Mouse (Mus musculus) retina, embryonic 14.5 days (tissue): ENCODE measurements at regions not wholly inside any gene's neighbourhood (a gene's known extent, or its start where the extent isn't known, plus 50 kb on each side); places are given as distances from the start of the nearest gene placed in this dataset.
A peak's percentile ranks its signal among the peaks of the same experiment; 100 is the strongest.

Experiments used
- DNase-seq: peaks from one replicate; pipeline ENCODE4 v3.0.0-alpha.2; 2015; ENCODE audit warnings: low spot score

DNA sequence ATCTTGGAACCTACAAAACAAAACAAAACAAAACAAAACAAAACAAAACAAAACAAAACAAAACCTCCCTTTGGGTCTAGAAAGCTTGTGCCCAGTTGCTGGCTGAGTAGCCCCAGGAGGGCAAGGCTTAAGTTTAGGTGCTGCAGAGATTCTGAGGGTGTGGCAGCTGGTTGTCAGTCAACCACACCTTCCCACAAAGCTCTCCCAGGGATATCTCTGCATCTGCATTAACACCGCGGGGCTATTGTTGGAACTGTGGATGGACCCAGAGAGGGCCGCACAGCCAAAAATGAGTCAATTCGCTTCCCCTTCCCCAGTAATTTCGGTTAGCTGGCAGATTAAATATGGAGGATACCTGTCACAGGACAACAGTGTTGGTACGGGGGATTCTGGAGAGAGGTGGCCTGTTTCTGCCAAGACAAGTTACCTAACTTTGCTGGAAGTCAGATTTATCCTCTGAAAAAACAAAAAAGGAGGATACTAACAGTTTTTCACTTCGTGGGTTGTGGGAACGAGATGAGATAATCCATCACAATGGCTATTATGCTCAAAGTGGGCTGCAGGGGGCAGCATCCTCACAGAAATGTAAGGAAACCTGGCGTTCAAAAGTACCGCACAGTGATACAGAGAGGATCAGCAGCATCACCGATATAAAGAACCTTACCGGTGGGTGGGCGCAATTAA is 96.7 kb downstream of the 1500009L16Rik start:
- peak; percentile 91 for DNase-seq

DNA sequence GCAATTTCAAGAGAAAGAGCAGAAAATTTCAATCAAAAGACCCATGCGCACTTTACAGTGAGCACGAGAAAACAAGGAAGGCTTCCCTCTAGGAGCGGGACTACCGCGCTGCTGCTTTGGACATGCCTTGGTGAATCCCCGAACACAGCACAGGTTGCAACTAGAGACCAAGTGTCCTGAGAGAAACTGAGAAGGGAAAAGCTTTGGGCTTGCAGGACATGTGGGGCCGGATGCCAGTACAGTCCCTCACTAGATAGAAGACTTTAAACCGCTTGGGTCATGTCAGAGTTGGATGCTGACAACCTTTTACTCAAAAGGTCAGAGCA is 97.2 kb downstream of the 1500009L16Rik start:
- DNase-seq: no peak

DNA sequence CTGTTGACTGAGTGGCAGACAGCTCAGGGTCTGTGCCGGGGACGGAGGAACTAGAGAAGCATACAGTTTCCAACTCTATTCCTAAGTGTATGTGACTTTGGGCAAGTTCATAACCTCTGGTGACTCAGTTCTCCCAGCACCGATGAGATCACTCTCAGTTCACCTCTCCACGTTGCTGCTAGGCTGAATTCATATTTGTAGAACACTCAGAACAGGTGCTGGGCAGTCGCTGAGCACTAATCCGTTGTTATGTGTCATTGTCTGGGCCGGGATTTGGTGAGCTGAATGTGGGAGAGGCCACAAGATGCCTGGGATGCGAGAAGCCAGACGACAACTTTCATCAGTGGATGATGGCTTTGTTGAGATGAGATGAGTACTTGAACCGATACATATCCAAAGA is 98.4 kb downstream of the 1500009L16Rik start:
- DNase-seq: no peak

DNA sequence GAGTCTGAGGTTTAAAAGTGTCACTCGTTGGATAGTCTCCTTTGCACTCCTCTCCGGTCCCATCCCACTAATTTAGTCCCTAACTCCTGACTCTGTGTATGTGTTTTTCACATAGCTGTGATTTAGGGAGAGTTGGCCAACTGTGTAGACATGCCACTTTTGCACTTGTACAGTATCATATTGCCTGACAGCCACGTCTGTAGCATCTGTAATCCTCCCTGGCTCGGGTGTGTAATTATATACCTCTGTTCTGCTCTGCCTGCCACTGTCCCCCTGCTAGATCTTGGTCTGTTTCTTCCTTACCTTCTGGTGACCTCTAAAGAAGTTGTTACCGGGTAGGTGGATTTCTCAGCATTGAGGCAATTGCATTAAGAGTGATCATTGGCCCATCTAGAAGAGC is 103.4 kb downstream of the 1500009L16Rik start:
- no peak for DNase-seq

DNA sequence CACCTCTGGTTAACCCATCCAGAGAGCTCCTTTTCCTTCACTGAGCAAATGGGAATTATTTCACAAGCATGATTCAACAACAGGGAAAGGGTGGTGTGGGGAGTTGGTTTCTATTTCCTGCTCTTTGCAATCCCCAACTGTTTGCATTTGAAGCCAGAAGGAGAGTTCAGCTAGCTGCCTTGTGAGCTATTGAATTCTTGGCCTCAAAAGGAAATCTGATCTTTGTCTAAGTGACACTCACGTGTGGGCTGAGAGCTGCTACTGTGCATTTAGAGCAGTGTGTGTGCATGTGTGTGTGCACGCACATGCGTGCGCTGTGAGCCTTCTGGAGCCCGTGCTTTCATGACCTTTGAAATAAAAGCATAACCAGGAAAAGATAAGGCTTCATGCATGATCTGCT is 113.7 kb downstream of the 1500009L16Rik start:
- DNase-seq: no peak

DNA sequence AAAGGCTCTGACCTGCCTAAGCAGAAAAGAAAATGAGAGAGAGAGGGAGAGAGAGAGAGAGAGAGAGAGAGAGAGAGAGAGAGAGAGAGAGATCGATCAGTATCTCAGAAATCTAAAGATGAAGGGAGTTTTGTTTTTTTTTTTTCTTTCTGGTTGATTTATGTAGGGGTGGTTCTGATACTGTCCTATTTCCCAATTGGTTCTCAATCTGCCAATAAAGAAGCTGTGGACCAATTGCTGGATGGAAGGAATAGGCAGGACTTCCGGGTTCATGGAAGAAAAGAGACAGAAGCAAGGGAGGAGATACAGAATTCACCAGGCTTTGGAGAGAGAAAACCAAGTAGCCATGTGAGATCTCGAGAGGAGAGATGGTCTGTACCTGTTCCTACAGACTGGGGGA is 117.6 kb downstream of the 1500009L16Rik start:
- no peak for DNase-seq

DNA sequence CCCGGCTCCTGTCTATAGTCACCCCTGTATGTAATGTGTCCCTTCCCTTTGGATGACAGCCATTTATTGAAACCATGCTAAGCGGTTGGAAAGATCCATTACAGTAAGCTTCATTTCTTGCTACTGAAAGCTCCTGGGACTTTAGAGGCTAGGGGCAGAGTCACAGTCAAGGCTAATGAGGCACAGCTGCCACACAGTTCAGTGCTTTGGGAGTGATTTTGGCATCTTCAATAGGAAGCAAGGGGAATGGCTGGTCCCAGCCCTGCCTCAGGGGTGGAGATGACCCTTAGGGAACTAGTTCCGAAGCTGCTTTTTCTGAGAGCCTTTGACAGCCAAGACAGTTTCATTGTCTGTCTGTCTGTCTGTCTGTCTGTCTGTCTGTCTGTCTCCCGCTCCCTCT is 128.2 kb downstream of the 1500009L16Rik start:
- DNase-seq: peak; percentile 56

DNA sequence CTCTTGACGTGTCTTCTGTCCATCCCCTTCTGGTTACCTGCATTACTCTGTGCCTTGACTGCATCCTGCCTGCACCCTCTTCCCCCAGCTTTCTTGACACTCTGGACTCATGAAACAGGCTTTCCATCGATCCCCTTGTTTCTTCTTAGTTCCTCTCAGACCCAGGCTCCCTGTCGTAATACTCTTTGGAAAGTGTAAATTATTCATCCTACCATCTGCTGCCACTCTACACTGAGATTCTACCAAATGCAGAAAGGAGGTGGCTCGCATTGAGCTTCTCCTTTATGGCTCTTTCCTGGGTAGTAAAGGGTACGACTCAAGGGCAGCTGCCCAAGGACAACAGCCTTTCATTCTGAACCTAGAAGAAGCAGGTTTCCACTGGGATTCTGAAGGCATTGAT is 129.5 kb downstream of the 1500009L16Rik start:
- peak; percentile 58 for DNase-seq

DNA sequence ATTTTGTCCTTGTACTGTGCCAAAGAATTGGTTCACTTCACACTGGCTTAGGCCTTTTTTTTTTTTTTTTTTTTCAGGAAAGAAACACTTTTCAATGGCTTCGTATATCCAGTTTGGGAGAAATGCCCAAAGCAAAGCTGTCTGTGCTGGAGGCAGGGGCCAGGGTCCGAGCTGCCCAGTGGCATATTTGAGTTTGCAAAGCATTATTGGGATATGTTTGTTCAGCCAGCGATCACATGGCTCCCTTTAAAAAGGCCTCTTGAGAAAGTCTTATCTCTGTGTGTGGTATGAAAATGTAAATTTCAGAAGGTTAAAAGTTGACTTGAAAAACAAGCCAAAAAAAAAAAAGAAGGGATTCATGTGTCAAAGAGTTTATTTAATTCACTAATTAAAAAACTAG is 130.1 kb downstream of the 1500009L16Rik start:
- no peak for DNase-seq

DNA sequence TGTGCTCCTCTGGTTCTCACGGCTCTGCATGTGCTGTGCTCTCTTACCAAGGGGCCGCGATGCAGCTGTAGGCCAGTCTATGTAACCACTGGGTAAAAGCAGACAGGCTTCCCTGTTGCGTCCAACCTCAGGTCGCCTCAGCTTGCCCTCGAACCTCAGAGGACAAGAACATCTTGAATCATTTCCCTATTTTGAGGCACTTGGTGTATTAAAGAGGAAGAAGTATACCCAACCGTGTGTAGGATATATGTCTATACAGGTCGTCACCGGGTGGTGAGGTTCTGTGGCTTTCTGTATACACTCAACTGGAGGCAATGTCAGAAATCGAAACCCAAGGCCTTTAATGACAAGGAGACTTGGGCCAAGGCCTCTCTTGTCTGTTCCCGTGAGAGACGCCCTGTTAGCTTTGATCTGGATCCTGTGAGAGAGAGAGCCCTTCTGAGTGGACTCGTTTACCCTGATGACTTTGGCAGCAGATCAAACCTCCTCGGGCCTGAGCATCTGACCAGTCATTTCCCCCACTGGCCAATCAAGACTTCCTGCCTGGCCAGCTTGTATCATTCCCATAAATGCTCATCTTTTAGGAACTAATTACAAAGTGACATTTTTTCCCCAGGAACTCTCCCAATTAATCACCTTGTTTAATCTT is 135.3 kb downstream of the 1500009L16Rik start:
- DNase-seq: no peak

DNA sequence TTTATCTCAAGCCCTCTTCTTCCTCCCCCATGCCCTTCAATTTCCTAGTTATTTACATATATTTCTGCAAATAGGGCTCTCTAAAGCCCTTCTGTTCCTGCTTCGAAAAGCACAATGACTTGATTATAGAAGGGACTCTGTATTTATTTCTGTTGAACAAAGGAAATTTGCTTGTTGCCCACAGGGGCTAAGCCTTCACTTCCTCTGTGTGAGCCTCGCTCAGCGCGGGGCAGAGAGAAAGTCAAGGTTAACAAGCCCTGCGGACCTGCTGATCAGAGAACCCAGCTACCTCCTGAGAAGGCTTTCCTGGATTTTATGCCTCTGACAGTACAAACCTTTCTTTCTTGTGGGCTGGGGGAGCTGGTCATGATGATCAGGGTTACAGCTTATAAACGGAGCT is 136.0 kb downstream of the 1500009L16Rik start:
- no peak for DNase-seq

DNA sequence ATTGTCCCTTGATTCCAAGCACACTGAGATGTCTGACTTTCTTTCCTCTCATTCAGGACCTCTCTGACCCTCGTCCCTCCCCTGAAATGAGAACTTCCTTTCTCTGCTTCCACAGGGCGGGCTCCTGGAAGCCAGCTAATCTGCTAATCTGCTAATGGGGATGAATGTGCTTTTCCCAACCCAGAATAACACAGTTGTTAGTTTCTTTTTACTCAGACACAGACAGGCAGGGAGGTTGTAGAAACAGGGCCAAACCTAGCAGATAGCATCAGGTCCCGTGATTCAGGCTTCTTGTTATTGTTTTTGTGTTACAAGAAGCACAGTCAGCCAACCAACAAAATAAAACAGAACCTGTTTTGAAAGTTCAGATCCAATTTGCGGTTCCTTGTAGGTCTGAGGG is 137.0 kb downstream of the 1500009L16Rik start:
- no peak for DNase-seq

DNA sequence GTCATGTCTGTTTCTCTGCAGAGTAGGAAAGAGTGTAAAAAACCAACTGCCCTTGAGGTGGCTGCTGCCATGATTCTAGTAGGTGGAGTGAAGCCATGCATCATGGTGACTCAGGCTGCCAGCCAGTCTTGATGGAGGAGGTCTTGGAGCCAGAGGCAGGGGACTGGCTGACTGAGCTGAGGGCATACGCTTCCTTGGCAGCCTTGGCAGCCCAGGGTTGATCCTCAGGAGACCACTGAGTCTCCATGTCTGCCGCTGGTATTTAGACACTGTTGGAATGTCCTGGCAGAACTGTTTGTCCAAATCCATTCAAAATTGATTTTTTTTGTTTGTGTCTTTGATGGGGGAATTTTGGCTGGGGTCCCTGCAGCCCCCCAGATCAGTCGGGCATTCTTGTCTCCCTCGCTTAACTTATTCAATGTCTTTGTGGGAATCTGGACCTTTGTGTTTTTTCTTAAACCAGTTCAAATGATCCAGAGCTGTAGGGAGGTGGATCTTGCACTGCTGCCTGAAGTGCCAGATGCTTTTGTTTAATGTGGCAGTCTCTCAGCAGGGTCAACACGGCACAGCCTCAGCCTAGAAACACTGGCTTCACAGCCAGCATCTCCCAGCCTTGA is 139.0 kb downstream of the 1500009L16Rik start:
- no peak for DNase-seq

DNA sequence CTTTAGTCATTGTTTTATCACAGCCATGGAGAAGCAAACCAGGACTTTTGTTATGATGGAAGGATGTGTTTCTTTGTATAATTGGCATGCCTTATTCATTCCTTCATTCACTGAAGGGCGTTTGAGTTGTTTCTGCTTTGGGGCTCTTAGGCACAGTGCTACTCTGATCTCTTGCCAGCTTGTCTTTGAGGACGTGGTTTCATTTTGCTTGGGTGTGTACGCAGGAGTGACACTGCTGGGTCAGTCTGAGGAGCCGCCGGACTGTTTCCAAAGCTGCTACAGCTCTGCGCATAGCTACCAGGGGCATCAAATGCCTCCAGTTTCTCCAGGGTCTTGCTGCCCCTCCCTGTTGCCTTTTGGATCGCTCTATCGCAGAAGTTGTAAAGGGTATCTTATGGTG is 141.9 kb downstream of the 1500009L16Rik start:
- no peak for DNase-seq

DNA sequence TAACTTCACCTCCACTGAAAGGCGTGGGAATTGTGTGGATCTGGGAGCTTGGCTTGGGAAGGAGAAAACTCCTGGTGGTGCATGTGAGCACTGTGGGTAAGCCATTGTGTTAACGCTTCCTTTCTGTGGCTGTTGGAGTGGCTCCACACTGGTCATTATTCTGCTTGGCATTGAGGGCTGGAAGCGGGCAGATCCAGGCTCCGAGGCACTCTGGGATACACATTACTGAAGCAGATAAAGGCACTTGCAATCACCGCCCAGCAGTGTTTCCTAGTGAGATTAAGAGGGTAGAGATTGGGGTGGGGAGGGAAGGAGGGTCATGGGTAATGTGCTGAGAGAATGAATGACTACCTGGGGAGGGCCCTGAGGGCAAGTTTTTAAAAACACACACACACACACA is 143.3 kb downstream of the 1500009L16Rik start:
- DNase-seq: no peak

DNA sequence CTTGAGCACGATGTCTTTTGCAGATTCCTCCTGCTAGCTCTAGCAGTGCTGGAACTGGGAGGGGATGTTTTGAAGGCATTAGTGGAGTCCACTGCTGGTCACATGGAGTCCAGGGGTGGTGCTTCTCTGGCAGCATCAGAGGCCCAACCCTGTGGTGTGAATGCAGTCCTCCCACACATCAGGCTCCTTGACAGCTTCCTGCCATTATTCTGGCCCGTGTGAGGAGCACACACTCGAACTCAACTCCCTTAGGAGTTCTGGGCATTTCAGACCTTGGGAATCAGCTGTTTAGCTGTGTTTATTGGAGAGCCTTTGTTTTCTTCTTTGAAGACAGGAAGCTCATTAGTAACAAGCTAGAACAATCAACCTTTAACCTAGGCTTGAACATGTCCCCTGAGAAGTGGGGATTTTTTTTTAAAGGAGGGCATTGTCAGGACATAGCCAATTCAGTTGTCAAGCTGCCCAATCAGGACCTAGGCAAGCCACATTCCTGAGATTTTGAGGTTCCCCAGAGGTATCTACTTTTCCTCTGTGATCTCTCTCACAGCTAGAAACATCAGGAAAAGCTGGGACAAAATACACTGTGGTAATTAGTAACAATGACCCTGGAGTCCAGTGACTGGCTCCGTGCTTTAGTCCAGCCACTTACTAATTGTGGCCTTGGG is 149.2 kb downstream of the 1500009L16Rik start:
- no peak for DNase-seq

DNA sequence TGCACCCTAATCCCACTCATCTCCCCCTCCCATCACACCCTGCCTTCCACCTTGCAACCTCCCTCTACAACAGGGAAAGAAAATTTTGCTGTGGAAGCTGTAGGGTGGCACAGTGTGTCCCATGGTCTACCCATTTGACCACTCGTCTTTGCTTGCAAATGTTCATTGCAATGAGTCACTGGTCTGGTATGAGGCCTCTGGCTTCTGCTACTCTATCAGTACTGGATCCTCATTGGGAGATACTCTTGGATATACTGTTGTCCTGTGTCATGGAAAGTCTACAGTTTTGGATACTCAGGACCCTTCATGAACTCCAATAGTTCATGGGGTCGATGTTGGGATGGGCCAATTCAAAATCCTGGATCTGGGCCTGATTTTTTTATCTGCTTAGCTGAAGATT is 156.1 kb downstream of the 1500009L16Rik start:
- DNase-seq: no peak

DNA sequence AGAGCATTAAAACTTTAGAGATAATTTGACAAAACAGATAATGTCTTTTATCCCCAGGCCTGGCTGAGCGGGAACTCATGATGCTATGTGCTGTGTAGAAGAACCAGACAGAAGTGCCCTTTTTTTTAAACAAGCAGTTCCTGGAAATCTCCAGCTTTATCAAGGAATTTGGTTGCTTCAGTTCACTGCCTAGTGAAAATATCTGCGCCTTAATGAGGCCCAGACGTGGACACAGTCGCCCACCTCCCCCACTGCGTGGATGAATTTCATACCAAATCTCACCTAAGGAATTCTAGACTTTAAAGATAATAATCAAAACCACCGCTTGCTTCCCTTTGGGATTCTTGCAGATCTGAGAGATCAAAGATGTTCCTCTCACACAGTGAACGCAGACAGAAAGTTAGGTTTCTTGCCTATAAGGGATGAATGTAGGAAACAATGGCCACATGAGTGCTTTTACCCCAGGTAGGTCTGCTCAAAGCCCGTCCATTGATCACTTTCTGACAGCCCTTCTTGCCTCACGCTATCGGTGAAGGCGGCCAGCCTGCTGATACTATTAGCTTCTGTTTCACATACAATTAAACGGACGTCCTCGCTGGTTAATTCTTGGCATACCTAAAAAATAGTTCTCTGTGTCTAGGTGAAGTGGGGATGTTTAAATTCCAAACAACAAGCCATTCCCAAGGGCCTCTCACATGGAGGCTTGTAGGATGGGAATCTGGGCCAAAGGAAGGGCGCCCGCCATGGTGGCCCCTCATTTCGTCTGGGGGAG is 159.6 kb downstream of the 1500009L16Rik start:
- no peak for DNase-seq

DNA sequence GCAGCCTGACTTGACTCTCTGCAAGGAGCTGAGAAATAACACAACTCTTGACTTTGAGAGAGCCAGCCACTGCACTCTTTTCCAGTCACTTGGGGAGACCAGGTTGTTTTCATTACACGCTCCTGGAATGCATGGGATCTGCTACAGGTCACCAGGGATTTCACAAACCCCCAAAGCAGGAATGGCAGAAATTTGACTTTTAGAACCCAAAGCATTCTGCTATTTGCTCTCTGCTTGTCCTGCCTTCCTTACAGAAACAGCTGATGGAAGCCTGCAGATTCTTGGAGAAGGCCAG is 160.2 kb downstream of the 1500009L16Rik start:
- DNase-seq: no peak

DNA sequence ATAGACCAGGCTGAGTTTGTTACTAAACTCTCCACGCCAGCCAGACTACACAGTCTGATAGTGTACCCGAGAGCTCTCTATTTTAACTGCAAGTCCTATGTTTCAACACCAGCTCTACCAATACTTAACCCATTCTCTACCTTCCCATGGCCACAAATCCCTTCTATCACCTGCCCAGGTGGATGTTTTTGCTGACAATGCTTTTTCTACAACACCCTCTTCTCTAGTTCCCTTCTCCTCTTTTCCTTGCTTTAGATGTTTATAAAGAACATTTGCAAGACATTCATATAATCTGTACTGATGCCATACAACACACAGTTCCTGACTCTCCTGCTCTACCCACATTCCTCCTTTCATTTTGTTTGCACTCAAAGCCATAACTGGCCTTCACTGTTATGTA is 161.9 kb downstream of the 1500009L16Rik start:
- no peak for DNase-seq

DNA sequence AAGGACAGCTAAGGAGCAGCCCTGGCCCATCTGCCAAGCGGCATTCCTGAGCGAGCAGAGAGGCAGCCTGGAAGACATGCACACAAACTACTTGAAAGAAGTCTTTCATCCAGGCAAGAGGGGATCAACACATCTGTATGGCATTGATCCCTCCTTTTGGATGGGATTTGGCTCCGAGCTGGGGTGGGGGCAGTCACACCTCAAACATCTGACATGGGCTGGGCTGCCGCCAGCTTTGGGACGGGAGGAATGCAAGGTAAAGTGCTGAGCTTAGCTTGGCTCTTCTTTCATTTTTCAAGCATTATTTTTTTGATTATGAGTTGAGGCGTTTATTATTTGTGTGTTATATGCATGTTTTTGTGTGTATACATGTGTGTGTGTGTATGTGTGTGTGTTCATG is 165.9 kb downstream of the 1500009L16Rik start:
- no peak for DNase-seq

DNA sequence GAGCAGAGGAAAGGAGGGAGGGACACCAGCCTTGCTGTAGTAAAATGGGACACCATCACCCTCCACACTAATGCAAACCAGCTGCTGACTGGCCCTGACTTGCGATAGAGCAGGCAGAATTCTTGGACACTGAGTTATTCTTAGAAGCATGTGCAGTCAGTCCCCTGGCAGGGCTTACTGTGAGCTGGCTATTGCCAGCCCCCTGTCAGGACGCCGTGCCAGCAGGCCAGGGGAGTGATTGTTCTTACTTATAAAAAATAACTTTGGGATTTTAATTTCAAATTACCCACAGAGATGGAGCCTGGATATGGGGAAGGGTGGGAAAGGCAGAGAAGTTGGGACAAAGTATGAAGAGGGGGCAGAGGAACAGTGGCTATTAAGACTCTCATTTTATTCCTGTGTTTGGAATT is 173.1 kb downstream of the 1500009L16Rik start:
- DNase-seq: no peak

DNA sequence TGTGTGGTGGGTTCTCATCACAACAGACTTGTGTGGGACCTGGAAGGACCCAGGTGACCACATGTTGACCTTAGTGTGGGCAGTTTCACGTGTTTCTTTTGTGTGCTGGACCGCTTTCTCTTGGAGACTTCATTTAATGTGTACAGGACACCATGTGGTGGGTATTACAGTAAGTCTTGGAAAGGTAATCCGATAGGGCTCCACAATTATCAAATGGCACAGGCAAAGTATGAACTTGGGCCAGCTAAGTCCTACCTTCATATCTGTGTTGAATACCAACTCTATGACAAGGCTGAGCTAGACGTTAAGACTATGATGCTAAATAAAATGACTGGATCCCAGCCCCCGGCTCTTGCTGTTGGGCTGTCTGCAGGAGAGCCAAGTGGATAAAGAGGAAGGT is 173.5 kb downstream of the 1500009L16Rik start:
- no peak for DNase-seq
